Mouse (Mus musculus) CD4-positive naive resting alpha-beta T cell, adult 76 days (primary cell): ENCODE data around the gene Chrm3. TPM values are rescaled to one million over a fixed set of nuclear protein-coding genes. Genes with fewer than 3 reads are reported as not detected.

ENCODE experiments used
- total RNA-seq: library from RNA; stranded (reverse); gene quantifications from one replicate; pipeline ENCODE4 v1.2.4, GENCODE M21; 2023

The Chrm3 gene
- total RNA-seq, result 0.59 TPM

DNA sequence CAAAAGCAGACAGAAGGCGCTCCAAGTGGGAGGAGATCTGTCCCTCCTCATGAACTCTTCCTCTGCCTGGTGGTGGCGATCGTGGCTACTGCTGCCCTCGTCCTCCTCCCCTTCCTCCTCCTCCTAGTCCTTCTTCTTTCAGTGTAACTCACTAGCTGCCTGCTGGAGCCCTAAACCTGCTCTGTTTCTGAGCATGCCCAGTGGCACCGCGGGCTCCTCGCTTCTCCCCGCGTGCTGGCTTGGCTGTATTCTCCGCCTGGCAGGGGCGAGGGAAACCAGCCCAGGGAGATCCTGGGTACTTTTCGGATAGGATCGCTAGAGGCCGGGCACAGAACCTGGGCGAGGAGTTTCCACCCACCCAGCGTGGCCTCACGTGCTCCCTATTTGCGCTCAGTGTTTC, at the start of gene Chrm3:
TSS of gene Chrm3 (minus strand) at position 71 of the 400 bp plus-strand sequence.

